Mouse (Mus musculus) G1E (cell line): ENCODE measurements around the gene Apol7e.
"Not testable (repeated sequence)": the region's sequence is repeated elsewhere in the genome, so short reads cannot be mapped to it uniquely, and the experiment has no call there.

Source experiments
- CTCF ChIP-seq: IDR thresholded peaks from 2 replicates; pipeline ENCODE4 v1.5.1; 2012; ENCODE audit warnings: low read depth, low read length, inconsistent platforms, mixed read lengths
- GATA1 ChIP-seq: IDR thresholded peaks from 2 replicates; pipeline ENCODE4 v1.6.1; 2012; ENCODE audit warnings: borderline replicate concordance, low read length, inconsistent platforms, mixed read lengths

GRCm38 (mm10) chr15:77683944-77684343 lies 14.7 kb upstream of the Apol7e start:
- TF ChIP-seq CTCF: peak; percentile 42; the same call in 1 of the 2 replicates
- not testable (repeated sequence) for TF ChIP-seq GATA1
